ENCODE assay signal across 9 mouse cellular contexts in genomic region chr9:35331241-35331680, GRCm38 (mm10).
DNase-seq lines count a peak whose midpoint lies in the region; ATAC-seq and TF ChIP-seq lines count a peak whose summit lies in the region.
"Had no signal": no experiment of that assay in that cellular context is flagged by ENCODE, and none has a peak within 500 bp of the region (broad histone marks: within the 10 kb centered on the region; RNA-seq: fewer than 3 reads in every experiment).

No protein-coding gene starts in this region.

- WGBS in lung, embryonic 14.5 days: 34% methylated on average over 7 of the region's 7 CpGs
- WGBS in forebrain, embryonic 14.5 days: 3% methylated on average over 7 of the region's 7 CpGs
- 26% methylated on average over 7 of the region's 7 CpGs for WGBS in kidney, embryonic 16.5 days
- WGBS in midbrain, embryonic 10.5 days: 5% methylated on average over 7 of the region's 7 CpGs
- WGBS in lung, adult 2 months: 70% methylated on average over 7 of the region's 7 CpGs

- H3K4me3 ChIP-seq in lung, embryonic 14.5 days (ENCODE audit: low read depth, low read length): no peak overlapping the region
- no peak overlapping the region for H3K4me3 ChIP-seq in forebrain, embryonic 14.5 days (ENCODE audit: low read depth, low read length)
- H3K4me3 ChIP-seq in kidney, embryonic 16.5 days (ENCODE audit: low read length): no peak overlapping the region
- H3K4me3 ChIP-seq in midbrain, embryonic 10.5 days: peak overlapping the region; percentile 25; the same call in 1 of the 2 replicates
- no peak overlapping the region for H3K4me3 ChIP-seq in lung, adult 2 months (replicated peaks; ENCODE audit: extremely low read depth, low read depth, low read length)
- H3K4me3 ChIP-seq: megakaryocyte, embryonic 14.5 days had no signal

- H3K9ac ChIP-seq in lung, embryonic 14.5 days: no peak overlapping the region
- no peak overlapping the region for H3K9ac ChIP-seq in forebrain, embryonic 14.5 days (ENCODE audit: low read length)
- H3K9ac ChIP-seq in kidney, embryonic 16.5 days (replicated peaks; ENCODE audit: low read length): no peak overlapping the region

- peaks cover 13% of the 10 kb centered on the region; the same call in 1 of the 2 replicates for H3K27me3 ChIP-seq in lung, embryonic 14.5 days (ENCODE audit: insufficient read depth, low read length)
- no peaks in the 10 kb centered on the region for H3K27me3 ChIP-seq in forebrain, embryonic 14.5 days (replicated peaks; ENCODE audit: control insufficient read depth, insufficient read depth, low read length)
- H3K27me3 ChIP-seq in kidney, embryonic 16.5 days (ENCODE audit: insufficient read depth, low read length): no peaks in the 10 kb centered on the region
- peaks cover 93% of the 10 kb centered on the region for H3K27me3 ChIP-seq in midbrain, embryonic 10.5 days (ENCODE audit: low read depth, poor library complexity, severe bottlenecking)

- H3K4me1 ChIP-seq in lung, embryonic 14.5 days (ENCODE audit: insufficient read depth): peaks cover 48% of the 10 kb centered on the region
- peaks cover 59% of the 10 kb centered on the region for H3K4me1 ChIP-seq in forebrain, embryonic 14.5 days (ENCODE audit: control insufficient read depth, insufficient read depth, low read length)
- H3K4me1 ChIP-seq in kidney, embryonic 16.5 days (ENCODE audit: insufficient read depth, low read length): peaks cover 47% of the 10 kb centered on the region
- H3K4me1 ChIP-seq in midbrain, embryonic 10.5 days: peaks cover 83% of the 10 kb centered on the region
- peaks cover 7% of the 10 kb centered on the region for H3K4me1 ChIP-seq in lung, adult 2 months (ENCODE audit: control insufficient read depth, insufficient read depth, low read length)
- H3K4me1 ChIP-seq: megakaryocyte, embryonic 14.5 days had no signal

- TF ChIP-seq POLR2A in lung, adult 2 months (IDR thresholded peaks at IDR 0.05; ENCODE audit: borderline replicate concordance, extremely low read depth, low read depth, low read length): no peak

- H3K27ac ChIP-seq in lung, embryonic 14.5 days (ENCODE audit: low read depth): peak overlapping the region; percentile 90
- peak overlapping the region; percentile 78 for H3K27ac ChIP-seq in forebrain, embryonic 14.5 days (ENCODE audit: low read depth, low read length)
- H3K27ac ChIP-seq in kidney, embryonic 16.5 days (ENCODE audit: low read length): peak overlapping the region; percentile 77
- H3K27ac ChIP-seq in midbrain, embryonic 10.5 days (replicated peaks): peak overlapping the region; percentile 69

- peak; percentile 59 for DNase-seq in lung, embryonic 14.5 days
- no peak for DNase-seq in lung, postnatal 10 days
- peak; percentile 95 for DNase-seq in forebrain, embryonic 14.5 days (ENCODE audit: low spot score)
- DNase-seq in midbrain, embryonic 10.5 days (ENCODE audit: low spot score): peak; percentile 86
- DNase-seq in urinary bladder, postnatal 25 days (ENCODE audit: low spot score): no peak
- DNase-seq in lung, adult 2 months: no peak

- H3K4me2 ChIP-seq in lung, embryonic 14.5 days: no peak overlapping the region
- no peak overlapping the region for H3K4me2 ChIP-seq in forebrain, embryonic 14.5 days (ENCODE audit: low read length)
- H3K4me2 ChIP-seq in kidney, embryonic 16.5 days (replicated peaks; ENCODE audit: low read depth, low read length): no peak overlapping the region

- TF ChIP-seq CTCF in lung, embryonic 14.5 days (IDR thresholded peaks at IDR 0.05; ENCODE audit: low read depth): no peak
- TF ChIP-seq CTCF in lung, adult 2 months (IDR thresholded peaks at IDR 0.05; ENCODE audit: insufficient read depth, low read length): no peak

- ATAC-seq in lung, embryonic 14.5 days (ENCODE audit: insufficient read depth): peak; percentile 7; the same call in 1 of the 2 replicates
- ATAC-seq in forebrain, embryonic 14.5 days: peak; percentile 87
- ATAC-seq in kidney, embryonic 16.5 days (ENCODE audit: low FRiP score, low TSS enrichment): peak; percentile 79
- no peak for ATAC-seq in erythroblast, adult 5-6 weeks (replicated peaks; ENCODE audit: low FRiP score, poor library complexity, severe bottlenecking)

- H3K36me3 ChIP-seq in lung, embryonic 14.5 days (ENCODE audit: insufficient read depth): no peaks in the 10 kb centered on the region
- H3K36me3 ChIP-seq in forebrain, embryonic 14.5 days (ENCODE audit: control insufficient read depth, insufficient read depth, low read length): no peaks in the 10 kb centered on the region
- no peaks in the 10 kb centered on the region for H3K36me3 ChIP-seq in kidney, embryonic 16.5 days (ENCODE audit: insufficient read depth, low read length)
- no peaks in the 10 kb centered on the region for H3K36me3 ChIP-seq in midbrain, embryonic 10.5 days

- H3K9me3 ChIP-seq in lung, embryonic 14.5 days (ENCODE audit: low read depth, low read length): no peaks in the 10 kb centered on the region
- H3K9me3 ChIP-seq in forebrain, embryonic 14.5 days (replicated peaks; ENCODE audit: control insufficient read depth, low read length): no peaks in the 10 kb centered on the region
- no peaks in the 10 kb centered on the region for H3K9me3 ChIP-seq in kidney, embryonic 16.5 days (ENCODE audit: low read length)
- no peaks in the 10 kb centered on the region for H3K9me3 ChIP-seq in midbrain, embryonic 10.5 days (replicated peaks)
- H3K9me3 ChIP-seq: megakaryocyte, embryonic 14.5 days had no signal

Comparison
In these comparisons a context has a peak if more than half of its experiments do, and no peak if none do; other contexts are left out.
1. DNase-seq: peak in lung, embryonic 14.5 days (single experiment), forebrain, embryonic 14.5 days (single experiment) and midbrain, embryonic 10.5 days (single experiment); none in lung, postnatal 10 days (single experiment), urinary bladder, postnatal 25 days (single experiment) and lung, adult 2 months (single experiment).
2. Peak in every context shown above with its lines, with median percentiles within 50 percentile points of each other: H3K27ac ChIP-seq.